Comparison of ENCODE assay signal across 25 mouse cellular contexts in the genomic region with DNA sequence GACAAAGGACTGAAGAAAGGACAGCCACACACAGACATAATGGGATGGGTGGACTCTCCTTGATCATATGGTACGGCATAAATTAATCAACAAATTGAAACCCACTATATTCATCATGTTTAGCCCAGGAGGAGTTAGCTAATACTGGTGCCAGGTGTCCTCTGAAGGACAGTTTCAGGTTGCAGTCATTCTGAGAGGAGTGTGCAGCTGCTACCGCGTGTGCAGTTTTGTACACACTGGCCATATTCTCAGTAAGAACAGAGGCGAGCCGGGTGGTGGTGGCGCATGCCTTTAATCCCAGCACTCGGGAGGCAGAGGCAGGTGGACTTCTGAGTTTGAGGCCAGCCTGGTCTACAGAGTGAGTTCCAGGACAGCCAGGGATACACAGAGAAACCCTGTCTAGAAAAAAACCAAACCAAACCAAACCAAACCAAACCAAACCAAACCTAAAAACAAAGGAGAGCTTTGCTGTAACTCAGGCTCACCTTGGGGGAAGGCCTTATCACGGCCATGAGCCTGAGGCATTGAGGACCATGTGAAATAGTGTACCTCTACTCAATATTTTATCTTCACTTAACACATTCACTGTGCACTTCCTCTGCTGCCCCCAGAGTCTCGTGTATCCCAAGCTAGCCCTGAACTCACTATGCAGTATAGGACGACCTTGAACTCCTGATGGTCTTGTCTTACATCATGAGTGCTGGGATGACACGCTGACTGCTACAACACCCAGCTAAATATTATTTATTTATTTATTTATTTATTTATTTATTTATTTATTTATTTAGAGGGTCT. TPM values are rescaled to one million over a fixed set of nuclear protein-coding genes. Genes with fewer than 3 reads are reported as not detected.
"Had no signal": no experiment of that assay in that cellular context is flagged by ENCODE, and none has a peak within 500 bp of the region (broad histone marks: within the 10 kb centered on the region; RNA-seq: fewer than 3 reads in every experiment).

No protein-coding gene starts in this region.

- H3K36me3 ChIP-seq: limb, embryonic 10.5 days; limb, embryonic 13.5 days; midbrain, embryonic 10.5 days; midbrain, embryonic 13.5 days; stomach, embryonic 15.5 days had no signal

- DNase-seq: kidney, adult 2 months; kidney, postnatal 36 days; layer of hippocampus, postnatal 36 days; lung, embryonic 14.5 days; right cerebral cortex, postnatal 25 days; spleen, adult 18-20 months; thymus, adult 2 months; thymus, postnatal 14 days; thymus, postnatal 4 days had no signal

- H3K4me1 ChIP-seq: limb, embryonic 10.5 days; midbrain, embryonic 10.5 days; midbrain, embryonic 13.5 days had no signal

- H3K4me3 ChIP-seq: limb, embryonic 10.5 days; limb, embryonic 13.5 days; megakaryocyte, embryonic 14.5 days; midbrain, embryonic 10.5 days; midbrain, embryonic 13.5 days; stomach, embryonic 15.5 days had no signal

- H3K4me2 ChIP-seq: limb, embryonic 13.5 days; lung, embryonic 14.5 days; midbrain, embryonic 13.5 days; stomach, embryonic 15.5 days had no signal

- H3K9ac ChIP-seq: limb, embryonic 13.5 days; lung, embryonic 14.5 days; midbrain, embryonic 13.5 days; stomach, embryonic 15.5 days had no signal

- ATAC-seq: intestine, postnatal 0 days; lung, postnatal 0 days; midbrain, embryonic 13.5 days; midbrain, embryonic 16.5 days had no signal

- H3K27me3 ChIP-seq: limb, embryonic 13.5 days; midbrain, embryonic 13.5 days; stomach, embryonic 15.5 days had no signal

- H3K9me3 ChIP-seq: limb, embryonic 10.5 days; limb, embryonic 13.5 days; megakaryocyte, embryonic 14.5 days; midbrain, embryonic 10.5 days; midbrain, embryonic 13.5 days; stomach, embryonic 15.5 days had no signal

- H3K27ac ChIP-seq: kidney, postnatal 0 days; limb, embryonic 10.5 days; limb, embryonic 13.5 days; macrophage; midbrain, embryonic 10.5 days; midbrain, embryonic 13.5 days; stomach, embryonic 15.5 days had no signal

RNA-seq across cellular contexts. Expression of a gene that starts 5.7 kb away (rescaled TPM):
- polyA plus RNA-seq: liver, embryonic 16.5 days had no signal

RNA-seq across cellular contexts. Expression of a gene that starts 33.7 kb away (rescaled TPM):
- total RNA-seq: left cerebral cortex, adult 8-10 months had no signal
- polyA plus RNA-seq: intestine, postnatal 0 days; kidney, embryonic 14.5 days; kidney, postnatal 0 days; limb, embryonic 10.5 days; limb, embryonic 13.5 days; lung, embryonic 14.5 days; midbrain, embryonic 10.5 days; midbrain, embryonic 13.5 days; midbrain, embryonic 16.5 days; neural tube, embryonic 11.5 days; neural tube, embryonic 14.5 days had no signal

RNA-seq across cellular contexts. Expression of a gene that starts 49.5 kb away (rescaled TPM):
- polyA plus RNA-seq: liver, embryonic 16.5 days; macrophage had no signal
